Mouse (Mus musculus) layer of hippocampus, postnatal 14 days (tissue): ENCODE data around the gene Pigw. TPM values are rescaled to one million over a fixed set of nuclear protein-coding genes. Genes with fewer than 3 reads are reported as not detected.

Source experiments
- DNase-seq, 2 experiments: peaks; one replicate each; pipeline ENCODE4 v3.0.0; 2021 to 2022; ENCODE audit warnings: low spot score in 2 of 2, mixed read lengths in 1 of 2
- long read RNA-seq, 2 experiments: library from polyadenylated mRNA; stranded (forward); transcript quantifications; one replicate each; pipeline ENCODE4 v2.0.0; 2021
- total RNA-seq, 2 experiments: library from RNA; stranded (reverse); gene quantifications; 2 replicates each; pipeline ENCODE4 v1.2.3; 2021

Pigw gene
- total RNA-seq, result 1 to 10 TPM; 7.3 to 8.7 TPM
- long read RNA-seq, experiment 1, partial matches to known transcripts, result 0 of 3 reads
- long read RNA-seq, experiment 1, other reads (novel, unspliced or antisense), result 1 of 3 reads
- long read RNA-seq, experiment 2, partial matches to known transcripts, result 0 of 1 reads
- long read RNA-seq, experiment 2, other reads (novel, unspliced or antisense), result 1 of 1 reads

DNA sequence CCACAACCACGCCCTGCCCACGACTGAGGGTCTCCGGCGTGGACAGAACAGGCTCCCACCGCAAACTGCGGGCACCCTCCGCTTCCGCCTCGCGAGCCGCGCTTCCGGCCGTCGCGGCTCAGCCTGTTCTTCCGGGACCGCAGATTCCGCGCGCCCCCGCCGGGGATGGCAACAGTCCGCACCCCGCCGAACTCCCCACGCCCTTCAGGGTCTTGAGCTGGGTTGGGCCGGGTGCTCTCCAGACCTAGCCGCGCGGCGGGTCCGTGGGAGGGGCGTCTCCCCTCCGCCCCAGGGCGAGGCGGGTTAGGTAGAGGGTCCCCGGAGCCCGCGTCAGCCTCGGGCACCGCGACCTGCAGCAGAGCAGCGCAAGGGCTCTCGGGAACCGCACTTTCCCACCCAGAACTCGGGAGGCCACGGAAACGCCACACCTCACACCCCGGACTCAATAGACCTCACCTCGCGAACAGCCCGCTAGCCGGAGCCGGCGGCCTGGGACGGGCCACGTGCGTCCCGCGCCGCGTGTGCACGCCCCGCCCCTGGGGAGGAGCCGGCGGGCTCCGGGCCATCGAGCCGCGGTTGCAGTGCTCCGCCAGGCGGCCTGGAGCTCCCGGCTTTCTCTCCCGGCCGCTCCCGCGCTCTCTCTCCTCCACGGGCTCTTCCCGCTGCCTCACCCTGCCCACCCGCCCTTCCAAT lies at the start of gene Pigw, which contains the start of gene Myo19:
Gene Pigw, minus strand, starts transcription at position 514 of the 693 bp plus-strand sequence.
Gene Myo19, plus strand, starts transcription at position 377 of the 693 bp plus-strand sequence.
- DNase-seq, result peak; percentile 70 to 73

DNA sequence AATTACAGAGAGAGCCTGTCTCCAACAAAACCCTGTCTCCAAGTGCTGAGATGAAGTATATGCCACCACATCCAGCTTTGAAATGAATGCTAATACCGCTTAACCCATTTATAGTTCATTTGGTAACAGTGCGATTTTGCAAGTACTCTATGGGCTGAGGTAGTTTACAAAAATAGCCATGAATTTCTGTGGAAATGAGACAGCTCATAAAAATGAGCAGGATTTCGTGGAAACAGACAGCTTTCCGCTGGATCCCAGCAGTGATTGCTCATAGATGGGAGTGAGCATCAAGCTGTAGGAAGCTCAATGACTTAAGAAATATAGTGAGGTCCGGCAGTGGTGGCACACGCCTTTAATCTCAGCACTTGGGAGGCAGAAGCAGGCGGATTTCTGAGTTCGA lies 40.9 kb upstream of the Pigw start:
- no peak for DNase-seq

- no peak for DNase-seq
Observed at GRCm38 (mm10) chr11:84919951-84920350, 39.9 kb upstream of the Pigw start.

- no peak for DNase-seq
Observed at GRCm38 (mm10) chr11:84919276-84919675, 39.2 kb upstream of the Pigw start.

DNA sequence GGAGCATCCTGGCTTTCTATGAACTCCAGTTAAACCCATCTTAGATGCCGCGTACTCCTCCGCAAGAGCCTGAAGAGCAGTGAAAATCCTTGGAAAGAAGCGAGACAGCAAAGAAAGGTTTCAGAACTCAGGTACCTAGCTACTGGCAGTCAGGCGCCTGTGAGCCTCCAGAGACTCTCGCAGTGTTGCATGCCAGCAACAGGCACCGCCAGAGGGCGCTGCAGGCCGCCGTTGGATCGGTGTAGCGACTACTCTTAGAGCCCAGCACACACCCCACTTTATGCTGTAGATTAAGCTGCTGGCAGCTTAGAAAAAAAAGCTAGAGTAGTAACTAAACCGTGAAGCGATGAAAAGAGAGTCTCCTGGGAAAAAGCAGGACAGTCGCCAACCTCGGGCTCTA lies 38.3 kb upstream of the Pigw start:
- peak; percentile 88 to 90 for DNase-seq

- DNase-seq, result no peak
Observed at GRCm38 (mm10) chr11:84916703-84917300, 36.7 kb upstream of the Pigw start.

DNA sequence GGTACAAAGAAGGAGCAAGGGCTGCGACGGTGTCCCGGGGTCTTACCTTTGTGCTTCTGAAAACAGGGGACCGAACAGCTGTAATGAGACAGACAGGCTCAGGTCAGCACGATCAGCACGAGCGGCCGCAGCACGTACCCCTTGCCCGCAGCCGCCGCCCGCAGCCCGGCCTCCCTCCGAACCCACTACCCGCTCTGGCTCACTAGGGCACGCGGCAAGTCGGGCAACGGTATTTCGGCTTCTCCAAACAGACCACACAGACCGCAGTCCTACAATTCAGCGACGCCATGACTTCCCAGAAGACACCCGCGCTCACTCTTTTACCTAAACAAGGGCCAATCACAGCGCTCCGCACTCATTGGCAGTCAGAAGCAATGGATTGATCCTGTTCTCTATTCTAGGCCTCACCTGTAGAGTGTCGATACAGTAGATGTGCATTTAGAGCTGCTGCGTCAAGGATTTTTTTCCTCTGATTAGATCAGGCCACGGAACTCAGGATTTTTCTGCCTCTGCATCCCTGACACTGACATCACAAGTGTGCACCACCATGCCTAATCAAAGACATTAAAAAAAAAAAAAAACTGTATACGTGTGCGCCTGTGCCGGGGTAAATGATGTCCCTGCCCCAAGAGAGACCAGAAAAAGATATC lies 36.1 kb upstream of the Pigw start, which contains the start of gene Znhit3:
Gene Znhit3, minus strand, starts transcription at position 314 of the 650 bp plus-strand sequence.
- DNase-seq, result peak; percentile 83 to 94

DNA sequence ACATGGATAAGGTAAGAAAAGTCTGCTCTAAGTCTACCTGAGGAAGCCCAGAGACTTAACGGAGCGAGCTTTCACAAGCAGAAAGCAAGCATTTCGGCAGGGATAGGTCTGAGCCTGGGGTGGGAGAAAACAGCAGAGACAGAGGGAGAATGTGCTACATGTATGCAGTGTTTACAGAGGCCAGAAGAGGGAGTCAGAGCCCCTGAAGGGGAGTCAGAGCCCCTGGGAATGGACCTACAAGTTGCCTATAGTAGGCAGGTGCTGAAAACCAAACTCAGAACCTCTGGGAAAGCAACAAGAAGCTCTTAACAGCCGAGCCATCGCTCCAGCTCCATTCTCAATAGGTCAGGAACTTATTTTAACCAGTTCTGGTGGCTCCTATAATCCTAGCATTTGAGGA lies 34.6 kb upstream of the Pigw start:
- no peak for DNase-seq

GRCm38 (mm10) chr11:84910411-84910810 lies 30.3 kb upstream of the Pigw start:
- no peak for DNase-seq

DNA sequence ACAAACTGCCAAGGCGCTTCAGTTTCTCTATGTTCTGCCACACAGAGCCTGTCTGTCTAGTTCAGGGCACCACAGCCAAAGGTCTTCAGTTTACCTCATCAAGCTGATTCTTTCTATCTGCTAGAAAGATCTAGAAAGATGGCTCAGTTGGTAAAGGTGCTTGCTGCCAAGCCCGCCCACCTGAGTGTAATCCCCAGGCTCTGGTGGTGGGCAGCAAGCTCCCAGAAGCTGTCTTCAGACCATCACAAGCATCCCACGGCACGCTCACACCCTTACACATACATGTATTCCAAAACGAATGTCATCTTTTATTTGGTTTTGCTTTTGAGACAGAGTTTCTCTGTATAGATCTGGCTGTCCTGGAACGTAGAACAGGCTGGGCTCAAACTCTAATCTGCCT lies 28.4 kb upstream of the Pigw start:
- no peak for DNase-seq

DNA sequence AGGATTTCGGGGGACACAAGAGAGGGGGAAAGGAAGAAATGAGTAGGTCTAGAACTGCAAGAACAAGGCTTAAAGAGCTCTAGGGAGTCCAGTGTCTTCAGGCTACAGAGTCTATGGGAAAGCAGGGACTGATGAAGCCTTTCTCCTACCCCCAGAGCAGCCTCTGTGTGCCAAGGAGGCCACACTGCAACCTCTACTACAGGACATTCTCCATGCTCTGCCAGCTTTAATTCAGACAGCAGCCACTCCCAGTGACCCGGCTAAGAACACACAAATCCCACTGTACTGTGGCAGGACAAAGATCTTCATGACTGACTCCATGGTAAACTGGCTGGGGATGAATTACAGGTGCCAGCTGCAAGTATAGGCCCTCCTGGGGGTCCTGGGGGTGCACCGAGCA lies 27.0 kb upstream of the Pigw start:
- DNase-seq, result no peak

- no peak for DNase-seq
Observed at GRCm38 (mm10) chr11:84904597-84905144, 24.6 kb upstream of the Pigw start.

- no peak for DNase-seq
Observed at GRCm38 (mm10) chr11:84893113-84893512, 13.0 kb upstream of the Pigw start.

DNA sequence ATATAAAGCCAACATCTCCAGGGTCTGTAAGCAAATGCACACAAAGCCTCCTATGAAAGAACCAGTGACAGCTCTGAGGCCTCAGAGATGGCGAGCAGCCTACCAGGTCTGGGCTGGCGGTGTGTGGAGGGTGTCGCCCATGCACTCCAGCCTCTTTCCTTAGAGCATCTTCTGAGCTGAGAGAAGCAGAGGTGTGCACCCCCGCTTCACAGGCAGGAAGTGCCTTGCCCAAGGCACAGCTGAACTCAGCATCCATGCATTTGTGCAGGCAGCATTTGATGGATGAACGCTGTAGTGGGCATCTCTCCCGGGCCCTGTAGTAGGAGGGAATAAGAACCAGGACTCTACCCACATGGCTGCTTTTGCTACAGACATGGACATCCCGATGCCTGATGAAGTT lies 11.6 kb upstream of the Pigw start:
- no peak for DNase-seq

GRCm38 (mm10) chr11:84889492-84889891 lies 9.4 kb upstream of the Pigw start:
- no peak for DNase-seq

DNA sequence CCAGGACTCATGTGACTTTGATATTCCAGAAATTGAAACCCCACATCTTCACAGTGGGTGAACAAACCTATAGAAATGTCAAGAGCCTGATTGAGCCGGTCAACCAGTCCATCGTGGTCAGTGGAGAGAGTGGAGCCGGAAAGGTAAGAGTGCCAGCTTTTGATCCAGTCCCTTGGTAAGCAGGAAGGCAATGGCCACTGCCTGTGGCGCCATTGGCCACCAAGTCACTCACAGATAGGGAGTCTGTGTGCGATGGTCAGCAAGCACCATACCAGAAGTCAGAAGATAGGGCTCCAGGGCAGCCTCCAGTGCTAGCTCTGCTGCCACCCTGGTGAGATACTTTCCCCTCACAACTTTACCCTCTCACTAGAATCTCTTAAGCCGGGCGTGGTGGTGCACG lies 7.9 kb upstream of the Pigw start:
- DNase-seq, result no peak

DNA sequence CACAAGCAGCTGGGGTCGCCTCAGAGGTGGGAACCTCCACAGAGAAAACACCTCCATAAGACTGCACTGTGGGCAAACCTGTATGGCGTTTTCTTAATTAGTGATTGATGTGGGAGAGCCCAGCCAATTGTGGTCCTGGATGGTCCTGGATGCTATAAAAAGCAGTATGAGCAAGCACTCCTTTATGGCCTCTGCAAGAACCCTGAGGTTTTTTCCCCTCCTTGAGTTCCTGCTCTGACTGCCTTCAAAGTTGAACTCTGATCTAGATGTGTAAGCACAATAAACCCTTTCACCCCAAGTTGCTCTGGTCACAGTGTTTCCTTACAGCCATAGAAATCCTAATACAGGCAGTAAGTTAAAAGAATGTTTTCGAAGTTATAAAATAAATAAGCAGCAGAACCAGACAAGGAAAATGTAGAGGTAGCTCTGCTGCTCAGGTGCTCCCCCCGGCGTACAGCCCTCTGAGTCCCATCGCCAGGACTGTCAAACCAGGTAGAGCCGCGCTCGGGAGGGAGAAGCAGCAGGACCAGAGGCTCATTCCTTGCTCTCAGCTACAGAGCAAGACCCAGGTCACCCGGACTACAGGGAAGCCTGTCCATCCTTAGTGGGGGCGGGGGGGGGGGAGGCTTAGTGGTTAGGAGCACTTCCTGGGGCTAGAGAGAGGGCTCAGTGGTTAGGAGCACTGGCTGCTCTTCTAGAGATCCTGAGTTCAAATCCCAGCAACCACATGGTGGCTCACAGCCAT lies 6.9 kb upstream of the Pigw start:
- DNase-seq, result no peak

DNA sequence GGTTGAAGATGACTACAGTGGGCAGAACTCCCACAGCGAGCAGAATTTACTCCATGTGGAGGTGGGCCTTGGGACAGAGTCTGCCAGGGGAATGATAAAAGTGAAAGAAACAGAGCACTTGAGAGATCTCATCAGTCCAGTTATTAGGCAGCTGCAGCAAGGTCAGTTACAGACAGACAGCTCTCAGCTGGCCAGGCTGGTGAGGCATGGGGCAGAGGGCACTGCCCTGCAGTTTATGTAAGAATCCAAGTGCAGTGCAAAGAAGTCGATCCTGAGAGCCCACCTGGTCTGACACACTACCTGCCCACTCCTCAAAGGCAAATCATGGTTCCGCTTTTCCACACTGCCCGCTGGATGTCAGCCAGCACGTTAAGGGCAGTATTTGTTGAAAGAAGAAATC lies 6.2 kb upstream of the Pigw start:
- DNase-seq, result no peak

DNA sequence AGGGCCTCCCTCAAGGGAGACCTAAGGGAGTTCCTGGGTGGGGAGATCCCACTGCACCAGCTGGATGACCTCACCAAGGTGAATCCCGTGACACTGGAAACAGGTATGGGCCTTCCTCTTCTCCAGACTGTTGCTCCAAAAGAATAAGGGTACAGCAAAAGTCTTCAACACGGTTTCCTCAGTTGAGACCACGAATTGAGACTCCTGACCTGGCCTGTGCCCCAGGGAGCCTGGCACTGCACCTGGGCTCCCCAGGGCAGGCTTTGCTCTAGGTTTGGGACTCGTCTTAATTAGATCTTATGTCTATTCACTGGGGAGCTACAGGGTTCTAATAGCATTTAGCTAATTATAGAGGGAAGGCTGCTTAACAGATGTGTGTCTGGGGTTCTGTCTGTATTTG lies 5.2 kb upstream of the Pigw start:
- DNase-seq, result no peak

DNA sequence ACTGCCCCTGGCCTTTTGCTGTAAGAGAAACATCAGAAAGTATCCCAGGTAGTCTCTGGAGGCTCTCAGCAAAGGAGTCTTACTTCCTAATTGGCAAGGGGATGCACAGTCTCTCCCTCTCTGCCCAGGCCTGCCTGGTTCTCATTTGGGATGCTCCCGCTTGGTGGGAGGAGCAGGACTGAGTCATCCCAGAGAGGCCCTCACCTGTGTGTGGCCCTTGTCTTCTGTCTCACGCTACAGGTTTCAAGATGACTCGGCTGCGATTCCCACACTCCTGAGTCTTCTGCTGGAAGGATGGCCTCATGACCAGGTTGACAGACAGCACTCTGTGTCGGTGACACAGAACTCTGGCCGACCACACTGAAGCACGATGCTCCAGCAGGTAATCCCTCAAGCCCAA lies 2.3 kb upstream of the Pigw start:
- DNase-seq, result no peak

DNA sequence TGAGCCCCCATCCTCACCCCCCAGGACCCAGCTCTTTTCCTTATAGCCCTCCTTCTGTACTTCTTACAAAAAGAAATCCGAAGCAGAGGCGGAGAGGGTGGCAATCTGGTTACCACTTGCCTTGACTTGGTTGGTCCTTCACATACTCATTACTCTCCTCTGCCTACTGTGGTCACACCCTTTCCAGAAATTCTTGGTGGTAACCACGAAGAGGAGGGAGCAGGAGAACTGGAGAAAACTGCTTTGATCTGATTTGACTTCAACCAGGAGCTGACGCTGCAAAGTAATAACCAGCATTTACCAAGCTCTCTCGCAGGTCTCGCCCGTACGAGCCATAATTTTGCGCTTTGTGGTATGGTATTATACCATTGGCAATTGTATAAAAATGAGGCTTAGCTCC lies 886 bp upstream of the Pigw start:
- no peak for DNase-seq
